Mouse (Mus musculus) embryo, embryonic 11 days (tissue): Measurements from ENCODE around the gene Gpr150.

Experiments
- DNase-seq: peaks from one replicate; pipeline ENCODE4 v3.0.0-alpha.2; 2015

Gpr150 gene

DNA sequence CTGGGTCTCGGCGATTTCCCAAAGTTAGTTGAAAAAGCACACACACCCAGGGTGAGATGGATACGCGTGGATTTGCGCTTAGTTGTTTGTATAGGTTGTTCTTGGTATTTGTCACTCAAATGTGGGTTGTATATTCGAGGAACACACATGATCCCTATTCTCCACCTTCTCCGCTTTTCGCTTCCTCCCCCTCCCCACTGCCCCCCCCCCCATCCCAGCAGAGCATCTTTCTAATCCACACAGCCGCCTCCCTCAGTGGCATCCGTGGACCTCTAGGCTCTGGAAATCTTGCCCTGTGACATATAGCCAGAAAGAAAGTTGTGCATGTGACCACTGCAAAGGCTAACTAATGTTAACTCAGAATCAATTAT is at the start of gene Gpr150:
Gene Gpr150 (minus strand): TSS at position 101 of the 371 bp plus-strand sequence.
- DNase-seq, result no peak

DNA sequence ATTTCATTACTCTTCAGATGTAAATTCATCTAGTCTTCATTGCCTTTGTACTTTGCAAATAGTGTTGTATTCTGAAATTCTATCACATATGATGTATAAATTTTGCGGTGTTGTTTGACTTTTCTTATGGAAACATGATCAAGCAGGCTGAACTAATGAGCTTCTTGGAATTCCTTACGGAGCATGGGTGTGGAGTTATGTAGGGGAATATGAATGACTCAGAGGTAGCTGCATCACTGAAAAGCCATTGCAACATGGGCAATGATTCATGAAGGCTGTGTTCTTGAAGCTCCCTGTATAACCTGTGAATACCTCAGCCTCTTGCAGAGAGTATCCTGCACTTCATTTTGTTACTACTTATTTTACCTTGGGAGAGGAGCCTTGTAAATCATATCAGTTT is 45.2 kb upstream of the Gpr150 start:
- no peak for DNase-seq

DNA sequence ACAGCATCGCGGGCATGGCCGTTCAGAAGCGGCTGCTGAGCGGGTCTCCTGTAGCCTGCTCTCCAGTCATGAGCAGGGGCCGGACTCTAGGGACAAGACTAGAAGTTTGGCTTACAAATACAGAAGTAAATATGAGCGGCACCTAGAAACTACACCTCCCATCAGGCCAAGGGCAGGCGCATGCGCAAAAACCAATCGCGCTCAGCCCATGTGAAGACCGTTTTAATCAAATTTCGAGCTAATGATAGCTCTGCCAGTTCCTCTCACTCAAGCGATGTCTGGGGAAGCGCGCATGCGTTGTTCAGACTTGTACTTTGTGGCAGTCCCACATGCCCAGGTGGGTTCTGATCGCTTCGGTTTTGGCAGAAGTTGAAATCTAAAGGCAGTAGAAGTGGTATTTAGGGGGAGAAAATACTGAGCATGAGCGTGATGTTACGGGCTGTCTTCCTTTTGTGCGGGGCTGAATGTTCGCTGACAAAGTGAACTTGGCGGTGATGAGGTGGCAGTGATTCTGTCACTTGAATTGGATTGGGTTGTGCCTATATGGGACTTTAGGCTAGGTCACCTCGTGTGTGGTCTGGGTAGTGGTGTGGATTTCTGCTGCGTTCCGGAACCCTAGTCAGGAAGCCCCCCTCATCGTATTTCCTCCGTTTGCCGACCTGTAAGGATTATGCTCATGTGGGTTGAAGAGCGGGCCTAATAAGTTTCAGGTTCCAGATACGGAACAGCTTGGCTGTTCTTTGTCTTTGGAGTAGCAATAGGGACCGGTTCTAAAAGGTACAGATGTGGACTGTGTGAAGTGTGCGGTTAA is 41.9 kb upstream of the Gpr150 start, which contains the start of the genes Arsk and Ttc37:
Gene Arsk (minus strand): TSS at position 168 of the 811 bp plus-strand sequence.
Gene Ttc37 (plus strand): TSS at position 242 of the 811 bp plus-strand sequence.
- peak; percentile 95 for DNase-seq

DNA sequence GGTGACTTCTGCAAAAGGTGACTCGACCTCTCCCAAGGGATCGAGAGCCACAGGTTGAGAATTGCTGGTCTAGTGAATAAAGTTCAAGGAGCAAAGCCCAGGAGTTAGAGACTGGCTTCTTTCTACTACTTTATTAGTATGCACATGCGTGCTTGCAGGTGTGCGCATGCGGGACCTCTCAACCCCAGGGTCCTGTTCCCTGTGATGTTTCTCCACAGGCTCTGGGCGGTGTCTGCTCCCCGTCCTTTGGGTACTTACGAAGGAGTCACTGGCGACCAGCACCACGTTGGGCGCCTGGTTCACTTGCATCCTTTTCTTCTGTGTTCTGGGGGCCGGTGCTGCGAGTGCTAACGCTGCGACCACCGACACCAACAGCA is 41.3 kb upstream of the Gpr150 start:
- DNase-seq, result peak; percentile 63

DNA sequence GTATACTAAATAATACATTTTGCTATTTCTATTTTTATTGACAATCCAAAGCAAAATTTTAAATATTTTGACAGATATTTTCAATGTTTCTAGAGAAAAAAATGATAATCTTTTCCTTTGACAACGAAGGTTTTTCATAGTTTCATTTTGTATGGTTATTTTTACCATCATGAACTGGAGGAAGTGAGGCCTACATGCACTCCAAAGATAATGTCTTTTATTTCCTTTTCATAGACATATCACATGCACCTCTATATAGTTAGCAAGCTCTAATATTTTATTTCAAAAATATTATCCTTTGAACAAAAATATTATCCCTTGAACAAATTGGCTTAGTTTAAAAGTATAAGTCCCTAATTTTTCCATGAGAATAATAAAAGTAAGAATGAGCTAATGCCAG is 17.5 kb upstream of the Gpr150 start:
- no peak for DNase-seq

DNA sequence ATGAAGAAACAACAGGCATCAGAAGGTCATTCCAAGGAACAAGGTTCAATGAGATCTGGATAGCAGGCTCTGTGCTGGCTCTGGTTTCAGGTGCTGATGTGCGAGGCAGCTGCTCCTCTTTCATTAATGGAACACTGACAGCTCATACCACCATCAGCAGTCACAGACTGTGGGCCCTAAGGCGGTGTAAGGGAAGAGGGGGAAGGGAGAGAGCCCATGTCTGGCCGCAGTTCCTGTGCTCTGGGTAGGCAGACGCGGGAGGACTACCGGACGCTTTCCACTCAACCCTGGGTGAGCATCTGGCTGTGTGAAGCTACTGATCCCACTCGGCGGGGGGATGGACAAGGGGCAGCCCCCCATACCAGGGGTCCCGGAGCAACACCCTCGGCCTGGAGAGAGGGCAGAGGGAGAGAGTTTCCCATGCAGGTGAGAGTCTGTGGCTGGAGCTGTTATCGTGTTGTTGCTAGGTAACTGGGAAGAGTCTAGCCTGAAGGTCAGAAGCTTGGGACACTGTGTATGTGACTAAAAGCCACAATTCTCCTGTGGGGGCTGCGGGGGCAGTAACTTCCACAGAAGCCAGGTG is 7.7 kb upstream of the Gpr150 start:
- peak; percentile 12 for DNase-seq

DNA sequence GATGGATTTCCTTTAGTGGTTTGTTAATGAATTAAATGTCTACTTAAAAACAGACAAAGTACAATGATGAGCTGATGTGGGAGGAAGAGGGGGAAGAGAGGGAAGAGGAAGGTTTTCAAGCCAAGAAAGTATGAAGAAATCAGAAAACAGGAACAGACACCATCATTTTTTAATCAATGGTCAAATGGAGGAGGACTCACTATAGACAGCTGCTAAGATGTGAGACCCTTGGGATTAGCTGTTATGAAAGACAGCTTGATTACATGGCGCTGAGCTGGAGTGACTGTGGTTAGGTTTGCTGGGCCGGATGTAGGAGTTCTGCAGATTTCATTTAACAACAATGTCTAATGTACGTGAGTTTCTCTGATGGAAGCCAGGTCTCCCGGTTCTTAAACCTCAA is 6.8 kb upstream of the Gpr150 start:
- no peak for DNase-seq

DNA sequence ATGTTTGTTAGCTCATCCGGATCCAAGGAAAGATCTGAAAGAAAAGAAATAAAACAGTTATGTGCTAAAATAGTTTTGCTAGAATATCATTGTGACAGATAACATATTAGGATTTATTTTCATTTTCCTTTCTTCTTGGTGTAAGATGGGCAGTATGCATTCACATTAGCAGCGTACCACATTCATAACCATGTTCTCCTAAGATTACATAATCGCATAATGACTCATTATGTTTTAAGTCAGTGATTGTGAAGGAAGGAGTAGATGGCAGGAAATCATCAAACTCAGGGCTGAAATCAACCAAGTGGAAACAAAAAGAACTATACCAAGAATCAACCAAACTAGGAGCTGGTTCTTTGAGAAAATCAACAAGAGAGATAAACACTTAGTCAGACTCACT is 5.8 kb upstream of the Gpr150 start:
- DNase-seq, result no peak

DNA sequence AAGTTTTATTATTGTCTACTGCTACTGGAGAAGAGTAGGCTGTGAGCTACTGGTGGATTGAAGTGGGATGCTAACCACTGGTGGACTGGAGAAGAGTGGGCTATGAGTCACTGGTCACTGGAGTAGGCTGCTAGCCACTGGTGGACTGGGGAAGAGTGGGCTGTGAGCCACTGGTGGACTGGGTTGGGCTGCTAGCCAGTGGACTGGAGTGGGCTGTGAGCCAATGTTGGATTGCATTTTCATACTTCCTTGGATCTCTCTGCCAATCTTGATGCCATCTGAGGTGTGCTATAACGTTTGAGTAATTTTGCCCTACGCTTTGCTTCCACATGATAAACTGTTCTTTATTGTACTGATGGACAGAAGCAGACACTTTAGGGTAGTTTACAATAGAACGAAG is 5.3 kb upstream of the Gpr150 start:
- DNase-seq, result no peak

DNA sequence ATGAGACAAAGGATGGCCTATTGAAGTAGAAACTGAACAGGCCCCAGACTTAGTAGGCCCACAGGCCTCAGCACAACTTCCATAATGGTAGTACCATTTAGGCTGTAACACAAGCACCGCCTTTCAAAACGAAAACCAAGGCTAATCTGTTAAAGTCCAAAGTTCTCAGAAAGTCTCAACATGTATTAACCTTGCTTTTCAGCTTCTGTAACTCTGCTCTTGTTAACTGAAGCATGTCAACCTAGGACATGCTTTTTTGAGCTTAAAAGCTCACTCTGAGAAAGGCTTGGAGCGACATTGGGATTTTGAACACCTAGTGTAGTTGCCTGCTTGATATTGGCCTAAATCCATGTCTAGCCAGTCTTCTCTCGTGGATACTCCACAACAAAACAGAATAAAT is 2.8 kb upstream of the Gpr150 start:
- no peak for DNase-seq

DNA sequence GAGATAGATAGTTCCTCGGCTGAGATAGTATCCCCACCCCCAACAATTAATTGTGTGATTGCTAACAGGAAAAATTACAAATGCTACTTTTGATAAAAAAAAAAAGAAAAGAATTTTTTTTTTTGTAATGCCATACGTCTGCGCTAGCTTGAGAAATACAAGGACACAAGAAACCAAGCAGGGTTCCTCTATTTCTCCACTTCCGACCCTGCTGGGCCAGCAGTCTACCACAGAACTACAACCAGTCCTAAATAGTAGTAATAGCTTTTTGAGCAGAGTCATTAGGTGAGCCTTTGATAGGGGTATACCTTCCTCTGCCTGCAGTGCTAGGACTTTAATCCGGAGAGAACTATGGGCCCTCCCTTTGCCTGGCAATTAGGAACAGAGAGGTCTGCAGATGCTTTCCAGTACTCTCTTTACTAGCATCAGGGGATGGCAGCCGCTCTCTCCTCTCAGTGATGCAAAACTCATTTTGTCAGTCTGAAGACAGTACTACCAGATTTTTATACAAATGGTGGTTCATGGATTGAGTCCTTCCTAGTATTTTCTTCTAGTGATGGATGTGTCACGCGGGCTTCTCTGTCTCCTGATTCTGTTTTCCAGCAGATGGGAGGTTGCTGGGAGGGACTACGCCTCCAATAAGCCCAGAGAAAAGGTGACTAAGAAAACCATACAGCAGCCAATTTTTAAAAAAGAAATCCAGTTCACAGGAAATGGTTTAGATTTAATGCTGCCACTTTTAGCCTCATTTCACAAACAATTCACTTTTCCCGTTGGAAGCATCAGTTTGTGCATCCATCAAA is 672 bp upstream of the Gpr150 start:
- no peak for DNase-seq

DNA sequence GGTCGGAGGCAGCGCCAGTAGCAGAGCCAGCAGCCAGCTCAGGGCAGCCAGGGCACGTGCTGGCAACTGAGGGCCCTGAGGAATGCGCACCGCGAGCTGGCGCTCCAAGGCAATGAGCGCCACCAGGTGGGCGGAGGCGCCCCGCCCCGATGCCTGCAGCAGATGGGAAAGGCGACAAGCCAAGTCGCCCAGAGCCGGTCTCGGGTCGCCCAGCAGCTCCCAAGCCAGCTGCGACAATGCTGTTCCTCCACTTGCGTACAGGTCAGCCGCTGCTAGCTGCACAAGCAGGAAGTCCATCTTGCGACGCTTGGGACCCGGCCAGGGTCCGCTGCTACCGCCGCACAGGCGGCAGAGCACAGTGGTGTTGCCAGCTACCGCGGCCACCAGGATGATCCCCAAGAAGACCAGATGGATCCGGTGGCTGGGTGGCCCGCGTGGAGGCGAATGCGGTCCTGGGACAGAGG is 503 bp downstream of the Gpr150 start:
- peak; percentile 87 for DNase-seq

DNA sequence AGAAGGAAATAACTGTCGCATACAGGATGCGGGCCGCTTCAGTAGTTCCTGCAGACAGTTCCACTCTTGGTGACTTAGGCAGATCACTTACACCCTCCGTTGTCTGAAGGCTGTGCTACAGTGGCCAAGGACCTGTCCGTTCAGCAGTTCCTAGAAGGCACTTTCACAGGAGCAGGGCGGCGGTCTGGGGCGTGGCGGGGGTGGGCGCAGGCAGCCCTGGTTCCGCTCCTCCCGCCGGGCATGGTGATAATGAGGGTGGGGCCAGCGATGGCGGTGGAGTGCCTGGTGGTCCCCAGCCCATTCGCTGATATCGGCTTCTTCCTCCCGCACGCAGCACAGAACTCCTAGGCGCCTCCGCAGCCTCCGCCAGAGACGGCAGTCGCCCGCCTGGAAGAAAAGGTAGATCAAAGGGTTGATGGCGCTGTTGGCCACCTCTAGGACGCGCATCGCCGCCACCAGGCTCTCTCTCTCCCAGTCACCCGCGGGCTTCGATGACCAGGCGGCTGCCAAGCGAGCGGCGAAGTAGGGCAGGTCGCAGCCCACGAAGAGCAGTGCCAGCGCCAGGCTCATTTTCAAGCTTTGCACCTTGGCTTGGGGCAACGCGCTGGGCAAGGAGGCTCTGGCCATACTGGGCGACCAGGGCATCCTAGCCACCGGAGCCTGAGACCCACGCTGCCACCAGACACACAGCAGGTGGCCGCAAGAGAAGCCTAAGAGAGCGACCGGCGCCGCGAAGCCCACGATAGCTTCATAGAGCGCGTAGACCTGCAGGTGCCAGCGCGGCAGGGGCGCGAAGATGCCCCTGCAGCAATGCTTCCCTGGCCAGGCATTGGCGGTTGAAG is 1.2 kb downstream of the Gpr150 start:
- peak; percentile 57 for DNase-seq

DNA sequence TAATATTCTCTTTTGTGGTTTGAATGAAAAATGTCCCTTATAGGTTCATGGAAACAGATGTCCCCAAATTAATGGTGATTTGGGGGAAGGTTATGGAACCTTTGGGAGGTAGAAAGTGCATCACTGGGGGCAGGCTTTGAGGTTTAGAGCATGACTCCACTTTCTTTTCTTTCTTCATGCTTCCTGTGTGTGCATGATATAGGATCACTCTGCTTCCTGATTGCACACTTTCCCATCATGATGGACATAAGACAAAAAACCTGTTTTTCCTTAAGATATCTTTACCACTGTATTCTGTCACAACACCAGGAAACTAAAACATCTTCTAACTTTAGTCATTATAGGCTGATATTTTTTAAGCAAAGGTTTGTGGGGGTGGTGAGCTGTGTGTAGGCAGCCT is 11.8 kb downstream of the Gpr150 start:
- DNase-seq, result no peak

DNA sequence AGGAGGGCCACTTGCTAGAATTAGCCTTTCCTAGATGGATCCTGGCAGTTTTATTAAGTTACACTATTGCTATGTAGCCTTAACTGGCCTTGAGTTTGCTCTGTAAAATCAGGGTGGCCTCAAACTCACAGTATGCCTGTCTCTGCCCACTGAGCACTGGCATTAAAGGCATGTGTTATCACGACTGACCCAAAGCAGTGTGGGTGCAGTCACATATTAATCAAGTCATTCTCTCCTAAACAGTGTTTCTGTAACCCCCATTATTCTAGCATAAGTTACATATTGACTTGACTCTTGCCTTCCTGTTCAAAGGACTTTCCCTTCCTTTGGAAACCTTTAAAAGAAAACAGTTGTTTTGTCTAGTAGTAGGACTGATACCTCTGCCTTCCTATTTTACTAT is 14.3 kb downstream of the Gpr150 start:
- no peak for DNase-seq

DNA sequence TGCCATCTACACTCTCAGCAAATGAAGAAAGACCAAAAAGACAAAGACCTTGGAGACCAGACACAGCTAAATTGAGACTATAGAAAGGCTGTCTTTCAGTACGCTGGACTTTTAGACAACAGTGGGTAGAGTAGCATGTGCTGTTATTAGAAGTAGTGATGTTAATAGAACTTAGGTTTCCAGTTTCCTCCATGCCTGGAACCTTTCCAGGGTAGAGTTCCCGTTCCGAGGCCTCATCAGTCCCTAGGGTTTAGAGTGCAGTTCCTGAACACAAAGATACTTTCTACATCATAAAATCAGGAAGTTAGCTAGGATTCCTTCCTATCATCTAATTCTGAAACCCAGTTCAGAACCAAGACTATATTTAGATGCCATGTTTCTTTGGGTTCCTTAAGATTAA is 32.2 kb downstream of the Gpr150 start:
- DNase-seq, result no peak

DNA sequence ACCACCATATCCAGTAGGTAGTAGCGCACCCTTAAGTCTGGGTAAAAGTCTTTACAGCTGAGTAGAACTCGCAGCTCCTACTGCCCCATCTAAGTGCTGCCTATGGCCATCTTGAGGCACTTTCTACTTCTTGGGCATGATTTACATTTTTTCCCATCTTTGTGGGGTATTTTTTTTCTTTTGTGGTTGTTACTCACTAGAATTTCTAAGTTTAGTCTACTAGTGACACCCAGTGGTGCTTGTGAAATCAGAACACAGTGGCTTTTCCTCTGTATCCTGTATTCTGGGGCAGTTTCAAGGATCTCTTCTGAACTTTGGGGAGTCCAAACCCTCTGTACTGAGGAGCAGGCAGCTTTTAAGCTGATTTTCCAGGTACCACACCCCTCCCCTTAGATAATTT is 35.0 kb downstream of the Gpr150 start:
- DNase-seq, result peak; percentile 13

DNA sequence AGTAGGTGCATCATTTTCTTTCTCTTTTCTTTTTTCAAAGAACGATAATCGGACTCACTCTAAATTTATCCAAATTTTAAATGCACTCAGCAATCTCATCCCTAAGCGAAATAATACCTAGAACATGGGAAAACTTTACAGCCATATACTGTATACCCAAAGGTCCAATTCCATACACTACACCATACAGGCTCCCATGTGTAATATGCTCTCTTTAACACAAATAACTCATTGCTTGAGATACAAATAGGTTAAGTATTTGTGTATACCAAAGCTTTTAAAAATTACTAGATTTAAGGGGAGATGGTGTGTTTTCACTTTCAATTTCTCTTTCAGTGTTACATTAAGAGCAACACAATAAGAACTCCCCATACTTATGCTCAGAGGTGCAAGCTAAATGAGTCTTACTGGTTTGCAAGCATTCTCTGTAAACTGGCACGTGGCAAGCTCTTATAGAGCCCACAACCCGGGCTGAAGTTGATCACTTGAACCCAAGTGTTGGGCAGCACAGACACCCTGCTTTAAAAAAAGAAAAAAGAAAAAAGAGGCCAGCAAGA is 37.9 kb downstream of the Gpr150 start:
- DNase-seq, result peak; percentile 1

DNA sequence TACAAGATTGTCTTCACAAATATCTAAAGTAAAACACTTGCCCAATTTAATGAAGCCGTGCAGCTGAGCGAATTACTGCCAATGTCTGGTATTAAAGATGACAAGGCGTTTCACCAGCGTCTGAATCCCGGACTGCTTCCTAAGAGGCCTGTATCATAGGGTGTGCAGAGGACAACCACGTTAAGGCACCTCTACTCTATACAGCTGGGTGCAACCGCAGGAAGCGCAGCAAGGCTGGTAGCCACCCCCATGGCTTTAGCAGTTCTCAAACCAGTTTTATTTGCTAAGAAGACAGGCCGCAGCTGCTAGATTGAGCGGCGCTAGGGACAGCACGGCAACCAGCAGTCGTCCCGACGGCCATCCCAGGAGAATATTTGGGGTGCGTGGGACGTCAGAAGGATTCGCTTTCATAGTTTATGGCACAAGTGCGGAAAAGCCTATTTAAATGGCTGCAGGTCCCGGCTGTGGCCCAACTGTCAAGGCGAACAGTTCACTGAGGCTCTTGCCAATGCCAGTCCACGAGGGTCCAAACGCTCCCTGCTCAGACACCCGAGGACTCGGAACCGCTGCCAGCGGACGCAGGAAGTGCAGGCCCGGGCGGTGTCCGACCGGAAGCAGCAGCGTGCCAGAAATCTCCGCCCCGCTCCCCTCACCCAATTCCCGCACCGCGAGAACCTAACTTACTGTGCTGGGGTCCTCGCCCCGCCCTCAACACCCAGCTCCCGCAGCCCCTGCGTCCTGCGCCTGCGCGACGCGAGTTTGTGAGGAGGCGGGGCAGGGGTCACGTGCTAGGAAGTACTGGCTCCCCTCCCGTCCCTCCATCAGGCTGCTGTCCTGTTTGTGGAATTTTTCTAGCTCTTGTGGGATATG is 38.6 kb downstream of the Gpr150 start, which contains the start of gene Rfesd:
Gene Rfesd (minus strand): TSS at position 746 of the 870 bp plus-strand sequence.
- DNase-seq, result peak; percentile 100

DNA sequence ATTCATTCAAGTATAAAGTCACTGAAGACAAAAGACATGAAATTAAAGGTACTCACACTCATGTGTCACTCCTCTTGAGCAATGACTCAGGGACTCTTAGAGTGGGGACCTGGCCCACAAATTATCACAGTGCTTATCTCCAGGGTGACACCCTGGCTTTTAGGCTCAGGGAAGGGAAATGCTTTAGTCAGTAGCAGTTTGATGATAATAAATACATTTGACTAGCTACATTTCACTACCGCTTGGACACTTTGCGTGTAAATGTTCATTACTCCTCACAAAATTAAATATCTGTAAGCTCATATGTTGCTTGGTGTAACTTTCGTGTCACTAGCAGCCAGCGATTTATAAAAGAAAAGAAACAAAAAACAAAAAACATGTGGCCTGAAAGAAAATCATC is 39.3 kb downstream of the Gpr150 start:
- peak; percentile 18 for DNase-seq

DNA sequence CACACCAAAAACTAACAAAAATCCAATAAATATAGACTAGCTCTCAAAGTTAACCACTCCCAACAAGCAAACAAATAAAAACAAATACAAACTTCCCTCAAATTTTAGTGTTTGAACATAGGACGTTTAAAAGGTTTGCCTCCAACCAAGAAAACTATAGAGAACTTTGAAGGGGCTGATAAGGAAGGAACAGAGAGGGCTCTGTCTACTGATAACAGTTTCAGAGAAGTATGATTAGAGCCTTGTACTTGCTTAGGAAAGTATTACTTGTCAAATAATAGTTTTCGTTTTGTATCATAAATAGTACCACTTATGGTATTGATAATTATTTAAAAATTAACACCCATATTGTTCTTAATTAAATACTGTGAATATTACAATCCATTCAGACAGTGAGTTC is 42.3 kb downstream of the Gpr150 start:
- DNase-seq, result no peak
